Mouse (Mus musculus) G1E (cell line): ENCODE data around the gene Gm10718. TPM values are rescaled to one million over a fixed set of nuclear protein-coding genes. Genes with fewer than 3 reads are reported as not detected.
"Not testable (repeated sequence)": the region's sequence is repeated elsewhere in the genome, so short reads cannot be mapped to it uniquely, and the experiment has no call there.

Source experiments
- ATAC-seq: 2 replicates; pipeline ENCODE4 v1.8.0; 2016; ENCODE audit warnings: mild to moderate bottlenecking; ENCODE audit not compliant: insufficient number of reproducible peaks, poor library complexity, low FRiP score, severe bottlenecking; ENCODE audit errors: extremely low read depth
- DNase-seq: peaks from one replicate; pipeline ENCODE4 v3.0.0; 2012; ENCODE audit warnings: low spot score
- H3K27me3 ChIP-seq: 2 replicates; pipeline ENCODE4 v1.6.1; 2012; ENCODE audit warnings: mild to moderate bottlenecking, low read length, inconsistent platforms; ENCODE audit not compliant: insufficient read depth
- H3K36me3 ChIP-seq: replicated peaks from 2 replicates; pipeline ENCODE3; 2012; ENCODE audit warnings: mild to moderate bottlenecking, inconsistent platforms
- H3K4me1 ChIP-seq: 2 replicates; pipeline ENCODE4 v1.6.1; 2012; ENCODE audit warnings: low read depth, low read length, inconsistent platforms, mixed read lengths; ENCODE audit not compliant: insufficient read depth
- H3K4me3 ChIP-seq: 2 replicates; pipeline ENCODE4 v1.5.1; 2012; ENCODE audit warnings: low read depth, mild to moderate bottlenecking, inconsistent platforms, low read length, moderate library complexity, mixed read lengths
- H3K9me3 ChIP-seq: replicated peaks from 2 replicates; pipeline ENCODE4 v1.6.1; 2012; ENCODE audit warnings: inconsistent platforms
- polyA plus RNA-seq: library from polyadenylated mRNA; stranded (reverse); fragments of >175 nt; gene quantifications from 2 replicates; pipeline ENCODE4 v1.2.3, GENCODE M21; 2012
- total RNA-seq, 2 experiments: library from RNA; stranded (forward) in 1 of 2; stranded (reverse) in 1 of 2; fragments of 200-1000 nt in 1 of 2; fragments of >200 nt in 1 of 2; fragmentation: Nextera tagmentation in 1 of 2; gene quantifications; 2 replicates each; pipeline ENCODE4 v1.2.3; 2014 to 2017

The Gm10718 gene
- total and polyA plus RNA-seq, 3 experiments, result 1.3 to 52.3 TPM; not detected in 1

DNA sequence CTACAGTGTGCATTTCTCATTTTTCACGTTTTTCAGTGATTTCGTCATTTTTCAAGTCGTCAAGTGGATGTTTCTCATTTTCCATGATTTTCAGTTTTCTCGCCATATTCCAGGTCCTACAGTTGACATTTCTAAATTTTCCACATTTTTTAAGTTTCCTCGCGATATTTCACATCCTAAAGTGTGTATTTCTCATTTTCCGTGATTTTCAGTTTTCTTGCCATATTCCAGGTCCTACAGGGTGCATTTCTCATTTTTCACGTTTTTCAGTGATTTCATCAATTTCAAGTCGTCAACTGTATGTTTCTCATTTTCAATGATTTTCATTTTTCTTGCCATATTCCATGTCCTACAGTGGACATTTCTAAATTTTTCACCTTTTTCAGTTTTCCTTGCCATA, 8.0 kb upstream of the Gm10718 start, which contains the start of gene Gm10720:
Gene Gm10720 (plus strand): TSS at position 301 of the 400 bp plus-strand sequence.
- H3K9me3 ChIP-seq, H3K4me1 ChIP-seq, H3K4me3 ChIP-seq, H3K36me3 ChIP-seq, H3K27me3 ChIP-seq, ATAC-seq, DNase-seq: not testable (repeated sequence)

DNA sequence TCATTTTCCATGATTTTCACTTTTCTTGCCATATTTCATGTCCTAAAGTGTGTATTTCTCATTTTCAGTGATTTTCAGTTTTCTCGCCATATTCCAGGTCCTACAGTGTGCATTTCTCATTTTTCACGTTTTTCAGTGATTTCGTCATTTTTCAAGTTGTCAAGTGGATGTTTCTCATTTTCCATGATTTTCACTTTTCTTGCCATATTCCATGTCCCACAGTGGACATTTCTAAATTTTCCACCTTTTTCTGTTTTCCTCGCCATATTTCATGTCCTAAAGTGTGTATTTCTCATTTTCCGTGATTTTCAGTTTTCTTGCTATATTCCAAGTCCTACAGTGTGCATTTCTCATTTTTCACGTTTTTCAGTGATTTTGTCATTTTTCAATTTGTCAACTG, 7.5 kb upstream of the Gm10718 start:
- H3K27me3 ChIP-seq, H3K36me3 ChIP-seq, H3K9me3 ChIP-seq, H3K4me3 ChIP-seq, DNase-seq, H3K4me1 ChIP-seq, ATAC-seq: not testable (repeated sequence)

DNA sequence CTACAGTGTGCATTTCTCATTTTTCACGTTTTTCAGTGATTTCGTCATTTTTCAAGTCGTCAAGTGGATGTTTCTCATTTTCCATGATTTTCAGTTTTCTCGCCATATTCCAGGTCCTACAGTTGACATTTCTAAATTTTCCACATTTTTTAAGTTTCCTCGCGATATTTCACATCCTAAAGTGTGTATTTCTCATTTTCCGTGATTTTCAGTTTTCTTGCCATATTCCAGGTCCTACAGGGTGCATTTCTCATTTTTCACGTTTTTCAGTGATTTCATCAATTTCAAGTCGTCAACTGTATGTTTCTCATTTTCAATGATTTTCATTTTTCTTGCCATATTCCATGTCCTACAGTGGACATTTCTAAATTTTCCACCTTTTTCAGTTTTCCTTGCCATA, 6.2 kb upstream of the Gm10718 start, which contains the start of gene Gm10719:
Gene Gm10719 (plus strand): TSS at position 301 of the 400 bp plus-strand sequence.
- not testable (repeated sequence) for H3K4me1 ChIP-seq, H3K4me3 ChIP-seq, H3K9me3 ChIP-seq, DNase-seq, H3K36me3 ChIP-seq, H3K27me3 ChIP-seq, ATAC-seq

DNA sequence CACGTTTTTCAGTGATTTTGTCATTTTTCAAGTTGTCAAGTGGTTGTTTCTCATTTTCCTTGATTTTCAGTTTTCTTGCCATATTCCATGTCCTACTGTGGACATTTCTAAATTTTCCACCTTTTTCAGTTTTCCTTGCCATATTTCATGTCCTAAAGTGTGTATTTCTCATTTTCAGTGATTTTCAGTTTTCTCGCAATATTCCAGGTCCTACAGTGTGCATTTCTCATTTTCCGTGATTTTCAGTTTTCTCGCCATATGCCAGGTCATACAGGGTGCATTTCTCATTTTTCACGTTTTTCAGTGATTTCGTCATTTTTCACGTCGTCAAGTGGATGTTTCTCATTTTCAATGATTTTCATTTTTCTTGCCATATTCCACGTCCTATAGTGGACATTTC, 4.4 kb upstream of the Gm10718 start:
- H3K36me3 ChIP-seq, ATAC-seq, DNase-seq, H3K27me3 ChIP-seq, H3K9me3 ChIP-seq, H3K4me1 ChIP-seq, H3K4me3 ChIP-seq: not testable (repeated sequence)

DNA sequence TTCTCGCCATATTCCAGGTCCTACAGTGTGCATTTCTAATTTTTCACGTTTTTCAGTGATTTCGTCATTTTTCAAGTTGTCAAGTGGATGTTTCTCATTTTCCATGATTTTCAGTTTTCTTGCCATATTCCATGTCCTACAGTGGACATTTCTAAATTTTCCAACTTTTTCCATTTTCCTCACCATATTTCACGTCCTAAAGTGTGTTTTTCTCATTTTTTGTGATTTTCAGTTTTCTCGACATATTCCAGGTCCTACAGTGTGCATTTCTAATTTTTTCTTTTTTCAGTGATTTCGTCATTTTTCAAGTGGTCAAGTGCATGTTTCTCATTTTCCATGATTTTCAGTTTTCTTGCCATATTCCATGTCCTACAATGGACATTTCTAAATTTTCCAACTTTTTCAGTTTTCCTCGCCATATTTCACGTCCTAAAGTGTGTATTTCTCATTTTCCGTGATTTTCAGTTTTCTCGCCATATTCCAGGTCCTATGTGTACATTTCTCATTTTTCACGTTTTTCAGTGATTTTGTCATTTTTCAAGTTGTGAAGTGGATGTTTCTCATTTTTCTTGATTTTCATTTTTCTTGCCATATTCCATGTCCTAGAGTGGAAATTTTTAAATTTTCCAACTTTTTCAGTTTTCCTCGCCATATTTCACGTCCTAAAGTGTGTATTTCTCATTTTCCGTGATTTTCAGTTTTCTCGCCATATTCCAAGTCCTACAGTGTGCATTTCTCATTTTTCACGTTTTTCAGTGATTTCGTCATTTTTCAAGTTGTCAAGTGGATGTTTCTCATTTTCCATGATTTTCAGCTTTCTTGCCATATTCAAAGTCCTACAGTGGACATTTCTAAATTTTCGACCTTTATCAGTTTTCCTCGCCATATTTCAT, 3.3 kb upstream of the Gm10718 start:
- H3K9me3 ChIP-seq, H3K36me3 ChIP-seq, H3K4me3 ChIP-seq, DNase-seq, H3K27me3 ChIP-seq, H3K4me1 ChIP-seq: not testable (repeated sequence)
- ATAC-seq, result peak; percentile 37

DNA sequence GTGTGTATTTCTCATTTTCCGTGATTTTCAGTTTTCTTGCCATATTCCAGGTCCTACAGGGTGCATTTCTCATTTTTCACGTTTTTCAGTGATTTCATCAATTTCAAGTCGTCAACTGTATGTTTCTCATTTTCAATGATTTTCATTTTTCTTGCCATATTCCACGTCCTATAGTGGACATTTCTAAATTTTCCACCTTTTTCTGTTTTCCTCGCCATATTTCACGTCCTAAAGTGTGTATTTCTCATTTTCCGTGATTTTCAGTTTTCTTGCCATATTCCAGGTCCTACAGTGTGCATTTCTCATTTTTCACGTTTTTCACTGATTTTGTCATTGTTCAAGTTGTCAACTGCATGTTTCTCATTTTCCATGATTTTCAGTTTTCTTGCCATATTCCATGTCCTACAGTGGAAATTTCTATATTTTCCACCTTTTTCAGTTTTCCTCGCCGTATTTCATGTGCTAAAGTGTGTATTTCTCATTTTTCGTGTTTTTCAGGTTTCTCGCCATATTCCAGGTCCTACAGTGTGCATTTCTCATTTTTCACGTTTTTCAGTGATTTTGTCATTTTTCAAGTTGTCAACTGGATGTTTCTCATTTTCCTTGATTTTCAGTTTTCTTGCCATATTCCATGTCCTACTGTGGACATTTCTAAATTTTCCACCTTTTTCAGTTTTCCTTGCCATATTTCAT, 885 bp upstream of the Gm10718 start:
- H3K36me3 ChIP-seq, DNase-seq, H3K27me3 ChIP-seq, ATAC-seq, H3K9me3 ChIP-seq, H3K4me3 ChIP-seq, H3K4me1 ChIP-seq: not testable (repeated sequence)

DNA sequence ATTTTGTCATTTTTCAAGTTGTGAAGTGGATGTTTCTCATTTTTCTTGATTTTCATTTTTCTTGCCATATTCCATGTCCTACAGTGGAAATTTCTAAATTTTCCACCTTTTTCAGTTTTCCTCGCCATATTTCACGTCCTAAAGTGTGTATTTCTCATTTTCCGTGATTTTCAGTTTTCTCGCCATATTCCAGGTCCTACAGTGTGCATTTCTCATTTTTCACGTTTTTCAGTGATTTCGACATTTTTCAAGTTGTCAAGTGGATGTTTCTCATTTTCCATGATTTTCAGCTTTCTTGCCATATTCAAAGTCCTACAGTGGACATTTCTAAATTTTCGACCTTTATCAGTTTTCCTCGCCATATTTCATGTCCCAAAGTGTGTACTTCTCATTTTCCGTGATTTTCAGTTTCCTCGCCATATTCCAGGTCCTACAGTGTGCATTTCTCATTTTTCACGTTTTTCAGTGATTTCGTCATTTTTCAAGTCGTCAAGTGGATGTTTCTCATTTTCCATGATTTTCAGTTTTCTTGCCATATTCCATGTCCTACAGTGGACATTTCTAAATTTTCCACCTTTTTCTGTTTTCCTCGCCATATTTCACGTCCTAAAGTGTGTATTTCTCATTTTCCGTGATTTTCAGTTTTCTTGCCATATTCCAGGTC, 770 bp downstream of the Gm10718 start:
- not testable (repeated sequence) for ATAC-seq, DNase-seq

DNA sequence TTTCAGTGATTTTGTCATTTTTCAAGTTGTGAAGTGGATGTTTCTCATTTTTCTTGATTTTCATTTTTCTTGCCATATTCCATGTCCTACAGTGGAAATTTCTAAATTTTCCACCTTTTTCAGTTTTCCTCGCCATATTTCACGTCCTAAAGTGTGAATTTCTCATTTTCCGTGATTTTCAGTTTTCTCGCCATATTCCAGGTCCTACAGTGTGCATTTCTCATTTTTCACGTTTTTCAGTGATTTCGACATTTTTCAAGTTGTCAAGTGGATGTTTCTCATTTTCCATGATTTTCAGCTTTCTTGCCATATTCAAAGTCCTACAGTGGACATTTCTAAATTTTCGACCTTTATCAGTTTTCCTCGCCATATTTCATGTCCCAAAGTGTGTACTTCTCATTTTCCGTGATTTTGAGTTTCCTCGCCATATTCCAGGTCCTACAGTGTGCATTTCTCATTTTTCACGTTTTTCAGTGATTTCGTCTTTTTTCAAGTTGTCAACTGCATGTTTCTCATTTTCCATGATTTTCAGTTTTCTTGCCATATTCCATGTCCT, 1.6 kb downstream of the Gm10718 start, which contains the start of gene Gm10717:
Gene Gm10717 (plus strand): TSS at position 506 of the 556 bp plus-strand sequence.
- H3K9me3 ChIP-seq, H3K4me1 ChIP-seq, H3K27me3 ChIP-seq, ATAC-seq, H3K36me3 ChIP-seq, DNase-seq, H3K4me3 ChIP-seq: not testable (repeated sequence)

More for the DNA sequence above, 770 bp downstream of the Gm10718 start:
- H3K9me3 ChIP-seq, H3K4me3 ChIP-seq, H3K27me3 ChIP-seq, H3K4me1 ChIP-seq, H3K36me3 ChIP-seq: not testable (repeated sequence)

DNA sequence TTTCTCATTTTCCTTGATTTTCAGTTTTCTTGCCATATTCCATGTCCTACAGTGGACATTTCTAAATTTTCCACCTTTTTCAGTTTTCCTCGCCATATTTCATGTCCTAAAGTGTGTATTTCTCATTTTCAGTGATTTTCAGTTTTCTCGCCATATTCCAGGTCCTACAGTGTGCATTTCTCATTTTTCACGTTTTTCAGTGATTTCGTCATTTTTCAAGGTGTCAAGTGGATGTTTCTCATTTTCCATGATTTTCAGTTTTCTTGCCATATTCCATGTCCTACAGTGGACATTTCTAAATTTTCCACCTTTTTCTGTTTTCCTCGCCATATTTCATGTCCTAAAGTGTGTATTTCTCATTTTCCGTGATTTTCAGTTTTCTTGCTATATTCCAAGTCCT, 2.3 kb downstream of the Gm10718 start:
- DNase-seq, ATAC-seq, H3K9me3 ChIP-seq, H3K4me3 ChIP-seq, H3K4me1 ChIP-seq, H3K36me3 ChIP-seq, H3K27me3 ChIP-seq: not testable (repeated sequence)

DNA sequence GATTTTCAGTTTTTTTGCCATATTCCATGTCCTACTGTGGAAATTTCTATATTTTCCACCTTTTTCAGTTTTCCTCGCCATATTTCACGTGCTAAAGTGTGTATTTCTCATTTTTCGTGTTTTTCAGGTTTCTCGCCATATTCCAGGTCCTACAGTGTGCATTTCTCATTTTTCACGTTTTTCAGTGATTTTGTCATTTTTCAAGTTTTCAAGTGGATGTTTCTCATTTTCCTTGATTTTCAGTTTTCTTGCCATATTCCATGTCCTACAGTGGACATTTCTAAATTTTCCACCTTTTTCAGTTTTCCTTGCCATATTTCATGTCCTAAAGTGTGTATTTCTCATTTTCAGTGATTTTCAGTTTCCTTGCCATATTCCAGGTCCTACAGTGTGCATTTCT, 2.8 kb downstream of the Gm10718 start:
- not testable (repeated sequence) for H3K4me1 ChIP-seq, DNase-seq, H3K27me3 ChIP-seq, H3K4me3 ChIP-seq, ATAC-seq, H3K36me3 ChIP-seq, H3K9me3 ChIP-seq

DNA sequence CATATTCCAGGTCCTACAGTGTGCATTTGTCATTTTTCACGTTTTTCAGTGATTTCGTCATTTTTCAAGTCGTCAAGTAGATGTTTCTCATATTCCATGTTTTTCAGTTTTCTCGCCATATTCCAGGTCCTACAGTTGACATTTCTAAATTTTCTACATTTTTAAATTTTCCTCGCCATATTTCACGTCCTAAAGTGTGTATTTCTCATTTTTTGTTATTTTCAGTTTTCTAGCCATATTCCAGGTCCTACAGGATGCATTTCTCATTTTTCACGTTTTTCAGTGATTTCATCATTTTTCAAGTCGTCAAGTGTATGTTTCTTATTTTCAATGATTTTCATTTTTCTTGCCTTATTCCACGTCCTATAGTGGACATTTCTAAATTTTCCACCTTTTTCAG, 3.4 kb downstream of the Gm10718 start:
- H3K4me3 ChIP-seq, H3K9me3 ChIP-seq, H3K36me3 ChIP-seq, H3K27me3 ChIP-seq, H3K4me1 ChIP-seq, DNase-seq, ATAC-seq: not testable (repeated sequence)
